Mouse (Mus musculus) liver, embryonic 15.5 days (tissue): ENCODE data around the gene Wdr35. TPM values are rescaled to one million over a fixed set of nuclear protein-coding genes. Genes with fewer than 3 reads are reported as not detected.
"Not testable (repeated sequence)": the region's sequence is repeated elsewhere in the genome, so short reads cannot be mapped to it uniquely, and the experiment has no call there.

ENCODE experiments used
- ATAC-seq: fragments of 200-750 bp; cut with Nextera tagmentation; 2 replicates; pipeline ENCODE4 v1.8.0; 2017; ENCODE audit warnings: moderate number of reproducible peaks, mild to moderate bottlenecking, moderate library complexity; ENCODE audit not compliant: insufficient read depth
- H3K27ac ChIP-seq: fragments of 300-500 bp; sonication (generic); replicated peaks from 2 replicates; pipeline ENCODE4 v1.5.1; 2015; ENCODE audit warnings: mild to moderate bottlenecking, inconsistent platforms
- H3K27me3 ChIP-seq: fragments of 300-500 bp; sonication (generic); 2 replicates; pipeline ENCODE4 v1.6.1; 2015; ENCODE audit warnings: mild to moderate bottlenecking, inconsistent platforms
- H3K36me3 ChIP-seq: fragments of 300-500 bp; sonication (generic); replicated peaks from 2 replicates; pipeline ENCODE4 v1.6.1; 2015; ENCODE audit warnings: moderate library complexity, mild to moderate bottlenecking, inconsistent platforms
- H3K4me1 ChIP-seq: fragments of 300-500 bp; sonication (generic); replicated peaks from 2 replicates; pipeline ENCODE4 v1.6.1; 2015; ENCODE audit warnings: inconsistent platforms
- H3K4me2 ChIP-seq: fragments of 300-500 bp; sonication (generic); 2 replicates; pipeline ENCODE4 v1.6.1; 2015; ENCODE audit warnings: moderate library complexity, mild to moderate bottlenecking, inconsistent platforms
- H3K4me3 ChIP-seq: fragments of 300-500 bp; sonication (generic); replicated peaks from 2 replicates; pipeline ENCODE4 v1.5.1; 2015; ENCODE audit warnings: mild to moderate bottlenecking, inconsistent platforms
- H3K9ac ChIP-seq: fragments of 300-500 bp; sonication (generic); 2 replicates; pipeline ENCODE4 v1.6.1; 2015; ENCODE audit warnings: moderate library complexity, mild to moderate bottlenecking, inconsistent platforms
- H3K9me3 ChIP-seq: fragments of 300-500 bp; sonication (generic); replicated peaks from 2 replicates; pipeline ENCODE4 v1.6.1; 2016; ENCODE audit warnings: inconsistent platforms
- WGBS: fragments of 180-500 bp; shearing (Covaris S2); methylation state at CpG from one replicate; pipeline ENCODE4 v1.1.7; 2015; ENCODE audit warnings: mixed read lengths; ENCODE audit not compliant: insufficient replicate concordance; 5-methylcytosine and 5-hydroxymethylcytosine counted together
- polyA plus RNA-seq: library from polyadenylated mRNA; unstranded; fragments of >200 nt; fragmentation: Nextera tagmentation; extraction: Ambion mirVana; gene quantifications from 2 replicates; pipeline ENCODE4 v1.2.1, GENCODE M21; 2015

Wdr35 gene
- 0.96 and 1.2 TPM in 2 replicates for polyA plus RNA-seq

- H3K4me1 ChIP-seq, result 0 out of 2 replicates have a peak, but pooled peaks cover 3% of the 10 kb centered on the region
- H3K4me2 ChIP-seq, result peak within 1 kb of the TSS; percentile 70
- no peaks in the 10 kb centered on the region for H3K36me3 ChIP-seq
- under 1% methylated on average over 45 of the region's 45 CpGs for WGBS
- no peaks in the 10 kb centered on the region for H3K9me3 ChIP-seq
- H3K27ac ChIP-seq, result no peak within 1 kb of the TSS
- H3K9ac ChIP-seq, result 0 out of 2 replicates have a peak within 1 kb of the TSS, but pooled peaks have one; percentile 13
- H3K27me3 ChIP-seq, result peaks cover 48% of the 10 kb centered on the region
- ATAC-seq, result peak; percentile 66
- H3K4me3 ChIP-seq, result peak within 1 kb of the TSS; percentile 59
Measured at GRCm38 (mm10) chr12:8973820-8974465, at the start of gene Wdr35. Gene Wdr35 (plus strand): TSS chr12:8973892.

DNA sequence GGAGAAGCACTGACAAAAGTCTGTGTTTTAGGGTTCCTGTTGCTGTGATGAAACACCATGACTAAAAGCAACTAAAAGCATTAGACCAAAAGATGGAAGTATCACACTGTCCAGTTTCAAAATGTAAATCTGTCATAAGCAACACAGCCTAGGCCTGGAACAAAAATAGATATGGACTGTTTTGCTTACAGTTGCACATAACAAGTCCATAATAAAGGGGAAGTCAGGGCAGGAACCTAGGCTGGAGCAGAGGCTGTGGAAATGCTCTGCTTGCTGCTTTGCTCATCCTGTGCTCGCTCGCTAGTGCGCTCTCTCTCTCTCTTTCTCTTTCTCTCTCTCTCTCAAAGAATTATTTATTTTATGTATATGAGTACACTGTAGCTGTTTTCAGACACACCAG, 46.0 kb upstream of the Wdr35 start:
- no peak overlapping the region for H3K9ac ChIP-seq
- 67% methylated on average over 3 of the region's 3 CpGs for WGBS
- H3K36me3 ChIP-seq, result peaks cover 20% of the 10 kb centered on the region; the same call in 1 of the 2 replicates
- H3K27ac ChIP-seq, result no peak overlapping the region
- H3K9me3 ChIP-seq, result no peaks in the 10 kb centered on the region
- H3K27me3 ChIP-seq, result no peaks in the 10 kb centered on the region
- no peak overlapping the region; the same call in 1 of the 2 replicates for H3K4me2 ChIP-seq
- no peak overlapping the region for H3K4me3 ChIP-seq
- H3K4me1 ChIP-seq, result peaks cover 47% of the 10 kb centered on the region
- ATAC-seq, result no peak

DNA sequence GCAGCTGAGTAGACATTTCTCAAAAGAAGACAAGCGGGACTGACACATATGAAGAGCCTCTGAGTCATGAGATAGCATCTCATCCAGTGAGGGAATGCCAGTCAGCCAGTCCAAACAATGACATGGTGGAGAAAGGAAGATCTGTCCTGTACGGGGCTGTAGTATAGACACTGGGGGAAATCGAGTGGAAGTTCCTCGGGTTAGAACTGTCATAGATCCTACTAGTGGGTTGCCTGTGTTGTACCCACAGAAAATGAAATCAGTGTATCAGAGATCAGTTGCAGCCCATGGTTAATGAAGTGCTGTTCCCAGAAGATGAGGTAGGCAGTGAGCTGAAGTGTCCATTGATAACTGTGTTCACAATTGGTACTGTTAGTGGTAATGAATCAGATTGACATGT, 44.9 kb upstream of the Wdr35 start:
- peaks cover 35% of the 10 kb centered on the region for H3K4me1 ChIP-seq
- H3K4me3 ChIP-seq, result no peak overlapping the region
- H3K27ac ChIP-seq, result no peak overlapping the region
- no peaks in the 10 kb centered on the region for H3K27me3 ChIP-seq
- ATAC-seq, result no peak
- no peaks in the 10 kb centered on the region for H3K9me3 ChIP-seq
- WGBS, result 64% methylated on average over 4 of the region's 4 CpGs
- H3K9ac ChIP-seq, result no peak overlapping the region
- no peak overlapping the region for H3K4me2 ChIP-seq
- peaks cover 27% of the 10 kb centered on the region for H3K36me3 ChIP-seq

DNA sequence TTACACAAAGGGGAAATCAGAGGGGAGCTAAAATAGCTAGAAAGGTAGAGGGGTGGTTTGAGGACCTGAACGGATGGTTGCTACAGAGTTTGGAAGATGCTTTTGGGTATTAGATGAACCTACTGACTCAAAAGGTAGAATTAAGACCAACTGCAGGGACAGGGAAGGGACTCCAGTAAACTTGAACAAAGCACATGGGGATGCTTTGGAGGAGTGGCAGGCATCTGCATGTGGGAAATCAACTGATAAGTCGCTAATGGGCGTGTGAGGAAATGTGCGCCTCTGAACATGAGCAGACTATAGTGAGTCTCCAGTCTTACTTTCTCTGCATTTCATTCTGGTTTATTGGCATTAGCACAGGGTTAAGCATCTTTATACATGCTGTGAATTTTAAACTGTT, 42.6 kb upstream of the Wdr35 start:
- Histone ChIP-seq H3K36me3 (peaks cover 40% of the 10 kb centered on the region), H3K9me3 (no peaks in the 10 kb centered on the region), H3K4me1 (peaks cover 25% of the 10 kb centered on the region), H3K27me3 (no peaks in the 10 kb centered on the region), H3K27ac (no peak overlapping the region), H3K4me2 (0 out of 2 replicates have a peak overlapping the region, but pooled peaks have one; percentile 11), H3K9ac (no peak overlapping the region), H3K4me3 (no peak overlapping the region)
- no peak for ATAC-seq
- WGBS, result 29% methylated on average over 4 of the region's 4 CpGs

DNA sequence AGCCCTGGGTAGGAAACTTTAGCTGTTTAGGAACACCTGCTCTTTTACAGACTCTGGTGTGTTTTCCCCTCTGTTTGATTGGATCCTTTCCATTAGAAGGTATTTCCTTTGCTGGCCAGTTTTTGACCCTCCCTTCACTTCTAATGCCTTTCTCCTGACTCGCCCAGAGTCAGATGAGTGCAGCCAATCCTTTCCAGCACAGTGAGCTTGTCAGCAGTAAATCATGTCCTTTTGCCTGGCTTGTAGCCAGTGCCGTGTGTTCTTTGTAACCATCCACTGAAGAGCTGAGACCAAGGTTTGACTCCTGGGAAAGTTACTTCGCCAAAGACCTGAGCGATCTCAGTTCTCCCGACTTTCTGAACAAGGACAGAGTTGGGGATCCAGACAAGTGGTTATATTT, 38.3 kb upstream of the Wdr35 start:
- WGBS, result 76% methylated on average over 5 of the region's 5 CpGs
- H3K27me3 ChIP-seq, result no peaks in the 10 kb centered on the region
- no peak overlapping the region for H3K4me3 ChIP-seq
- H3K9me3 ChIP-seq, result no peaks in the 10 kb centered on the region
- H3K36me3 ChIP-seq, result peaks cover 63% of the 10 kb centered on the region
- H3K4me2 ChIP-seq, result no peak overlapping the region
- no peak overlapping the region for H3K27ac ChIP-seq
- no peak overlapping the region for H3K9ac ChIP-seq
- ATAC-seq, result no peak
- peaks cover 12% of the 10 kb centered on the region for H3K4me1 ChIP-seq

DNA sequence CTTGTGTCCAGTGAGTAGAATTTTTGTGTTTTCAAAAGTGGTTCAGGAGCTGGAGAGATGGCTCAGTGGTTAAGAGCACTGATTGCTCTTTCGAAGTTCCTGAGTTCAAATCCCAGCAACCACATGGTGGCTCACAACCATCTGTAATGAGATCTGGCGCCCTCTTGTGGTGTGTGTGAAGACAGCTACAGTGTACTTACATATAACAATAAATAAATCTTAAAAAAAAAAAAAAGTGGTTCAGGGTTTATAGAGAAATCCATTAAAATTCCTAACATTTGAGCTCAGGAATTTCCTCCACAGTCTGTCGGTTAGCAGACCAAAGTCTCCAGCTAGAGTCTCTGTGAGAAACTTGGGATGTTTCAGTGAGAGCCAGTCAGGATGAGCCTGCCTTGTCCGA, 37.5 kb upstream of the Wdr35 start:
- not testable (repeated sequence) for H3K4me3 ChIP-seq, H3K27ac ChIP-seq, H3K9ac ChIP-seq, ATAC-seq, H3K9me3 ChIP-seq, H3K4me2 ChIP-seq, H3K27me3 ChIP-seq, H3K4me1 ChIP-seq
- H3K36me3 ChIP-seq, result peaks cover 63% of the 10 kb centered on the region
- WGBS, result 63% methylated on average over 4 of the region's 4 CpGs

DNA sequence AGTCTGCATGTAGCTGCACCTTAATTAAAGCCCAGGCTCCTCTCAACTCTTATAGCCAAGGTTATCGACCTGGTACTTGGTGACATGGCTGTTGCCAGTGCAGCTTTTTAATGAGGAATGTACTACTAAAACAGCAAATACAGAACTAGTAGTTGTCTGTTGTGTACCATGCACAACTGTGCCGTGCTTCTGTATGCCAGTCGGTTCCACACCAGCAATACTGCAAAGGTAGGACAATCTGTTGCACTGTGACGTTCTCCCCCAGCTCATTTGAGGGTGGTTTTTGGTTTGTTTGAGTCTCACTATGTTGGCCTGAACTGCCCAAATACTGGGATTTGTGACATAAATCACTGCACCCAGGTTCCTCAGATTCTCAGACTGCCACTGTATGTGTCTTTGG, 34.2 kb upstream of the Wdr35 start:
- WGBS, result 76% methylated on average over 4 of the region's 4 CpGs
- Histone ChIP-seq H3K9ac (no peak overlapping the region), H3K27me3 (no peaks in the 10 kb centered on the region), H3K27ac (no peak overlapping the region), H3K4me2 (no peak overlapping the region), H3K36me3 (peaks cover 47% of the 10 kb centered on the region), H3K4me1 (no peaks in the 10 kb centered on the region), H3K4me3 (no peak overlapping the region), H3K9me3 (no peaks in the 10 kb centered on the region)
- ATAC-seq, result no peak

- WGBS, result 61% methylated on average over 12 of the region's 12 CpGs
- no peak for ATAC-seq
- H3K27me3 ChIP-seq, result no peaks in the 10 kb centered on the region
- H3K4me2 ChIP-seq, result no peak overlapping the region
- H3K9ac ChIP-seq, result no peak overlapping the region
- H3K4me1 ChIP-seq, result no peaks in the 10 kb centered on the region
- H3K27ac ChIP-seq, result no peak overlapping the region
- H3K36me3 ChIP-seq, result peaks cover 38% of the 10 kb centered on the region
- no peaks in the 10 kb centered on the region for H3K9me3 ChIP-seq
- H3K4me3 ChIP-seq, result no peak overlapping the region
Measured at GRCm38 (mm10) chr12:8940011-8941005, 33.4 kb upstream of the Wdr35 start.

GRCm38 (mm10) chr12:8941131-8941615, 32.5 kb upstream of the Wdr35 start:
- WGBS, result 67% methylated on average over 4 of the region's 4 CpGs
- Histone ChIP-seq H3K36me3 (peaks cover 30% of the 10 kb centered on the region), H3K9ac (no peak overlapping the region), H3K9me3 (no peaks in the 10 kb centered on the region), H3K4me2 (no peak overlapping the region), H3K27me3 (no peaks in the 10 kb centered on the region), H3K4me3 (no peak overlapping the region), H3K4me1 (no peaks in the 10 kb centered on the region), H3K27ac (no peak overlapping the region)
- ATAC-seq, result no peak

GRCm38 (mm10) chr12:8941699-8942392, 31.8 kb upstream of the Wdr35 start:
- WGBS, result 23% methylated on average over 4 of the region's 4 CpGs

More at GRCm38 (mm10) chr12:8941699-8942392, 31.8 kb upstream of the Wdr35 start:
- H3K36me3 ChIP-seq, result peaks cover 23% of the 10 kb centered on the region
- no peak overlapping the region for H3K4me3 ChIP-seq
- H3K27me3 ChIP-seq, result peaks cover 6% of the 10 kb centered on the region
- ATAC-seq, result no peak
- H3K9ac ChIP-seq, result no peak overlapping the region
- H3K9me3 ChIP-seq, result no peaks in the 10 kb centered on the region
- H3K4me2 ChIP-seq, result no peak overlapping the region
- no peak overlapping the region for H3K27ac ChIP-seq
- no peaks in the 10 kb centered on the region for H3K4me1 ChIP-seq
